21 mouse cellular contexts compared by ENCODE assay signal in the genomic region with DNA sequence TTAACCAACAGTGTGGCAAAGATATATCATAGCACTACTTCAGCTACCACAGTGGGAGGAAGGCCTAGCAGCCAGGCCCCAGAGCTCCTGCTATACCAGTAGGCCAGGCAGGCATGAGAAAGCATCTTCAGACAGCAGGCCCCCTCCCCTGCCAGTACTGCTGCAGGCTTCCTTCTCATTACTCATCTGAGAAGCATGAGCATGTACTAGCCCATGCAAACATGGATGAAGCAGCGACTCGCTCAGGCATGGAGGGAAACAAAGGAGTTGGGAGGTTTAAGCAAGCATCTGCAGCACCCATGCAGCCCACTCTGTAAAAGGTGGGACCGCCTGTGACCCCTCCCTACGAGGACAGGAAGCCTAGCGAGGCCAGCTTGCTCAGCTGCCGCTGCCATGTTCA. TPM values are rescaled to one million over a fixed set of nuclear protein-coding genes. Genes with fewer than 3 reads are reported as not detected.
"Had no signal": no experiment of that assay in that cellular context is flagged by ENCODE, and none has a peak within 500 bp of the region (broad histone marks: within the 10 kb centered on the region; RNA-seq: fewer than 3 reads in every experiment).

No protein-coding gene starts in this region.

- ATAC-seq: liver, postnatal 0 days; lung, postnatal 0 days had no signal

- H3K9me3 ChIP-seq: megakaryocyte, embryonic 14.5 days; midbrain, embryonic 10.5 days; neural tube, embryonic 12.5 days; neural tube, embryonic 15.5 days had no signal

- H3K27me3 ChIP-seq: megakaryocyte, embryonic 14.5 days; neural tube, embryonic 12.5 days; neural tube, embryonic 15.5 days had no signal

- H3K4me1 ChIP-seq: midbrain, embryonic 10.5 days; neural tube, embryonic 12.5 days had no signal

- H3K4me2 ChIP-seq: lung, embryonic 14.5 days; neural tube, embryonic 12.5 days; neural tube, embryonic 15.5 days had no signal

- H3K9ac ChIP-seq: liver, embryonic 14.5 days; liver, postnatal 0 days; lung, embryonic 14.5 days; neural tube, embryonic 12.5 days; neural tube, embryonic 15.5 days had no signal

- H3K27ac ChIP-seq: left cerebral cortex, adult 2 months; liver, embryonic 14.5 days; midbrain, embryonic 10.5 days; neural tube, embryonic 12.5 days; neural tube, embryonic 15.5 days had no signal

- H3K4me3 ChIP-seq: left cerebral cortex, adult 2 months; megakaryocyte, embryonic 14.5 days; midbrain, embryonic 10.5 days; neural tube, embryonic 12.5 days; neural tube, embryonic 15.5 days had no signal

- DNase-seq: kidney, adult 2 months; kidney, postnatal 10 days; kidney, postnatal 36 days; layer of hippocampus, postnatal 36 days; liver, postnatal 0 days; lung, embryonic 14.5 days; lung, postnatal 36 days; midbrain, embryonic 14.5 days; right cerebral cortex, adult 18-20 months; right cerebral cortex, postnatal 14 days; right cerebral cortex, postnatal 4 days; thymus, adult 18-20 months; thymus, postnatal 36 days had no signal

RNA-seq across cellular contexts. Expression of a gene that starts 19.3 kb away (rescaled TPM):
- polyA plus RNA-seq: liver, adult 2 months had no signal
